Mouse (Mus musculus) forebrain, embryonic 11.5 days (tissue): ENCODE data around the gene Bmx. TPM values are rescaled to one million over a fixed set of nuclear protein-coding genes. Genes with fewer than 3 reads are reported as not detected.

Experiments
- ATAC-seq: fragments of 200-750 bp; cut with Nextera tagmentation; replicated peaks from 2 replicates; pipeline ENCODE4 v1.8.0; 2017; ENCODE audit warnings: moderate TSS enrichment; ENCODE audit not compliant: low FRiP score
- DNase-seq: peaks from one replicate; pipeline ENCODE4 v3.0.0-alpha.2; 2017; ENCODE audit warnings: low spot score
- H3K27ac ChIP-seq: fragments of 300-500 bp; sonication (generic); 2 replicates; pipeline ENCODE4 v1.5.1; 2014; ENCODE audit warnings: low read depth, low read length
- H3K27me3 ChIP-seq: fragments of 300-500 bp; sonication (generic); 2 replicates; pipeline ENCODE4 v1.6.1; 2014; ENCODE audit warnings: mild to moderate bottlenecking, low read length, mixed read lengths; ENCODE audit not compliant: control insufficient read depth, insufficient read depth
- H3K36me3 ChIP-seq: fragments of 300-500 bp; sonication (generic); 2 replicates; pipeline ENCODE4 v1.6.1; 2014; ENCODE audit warnings: mild to moderate bottlenecking, low read length, moderate library complexity, mixed read lengths; ENCODE audit not compliant: control insufficient read depth, insufficient read depth
- H3K4me1 ChIP-seq: fragments of 300-500 bp; sonication (generic); replicated peaks from 2 replicates; pipeline ENCODE4 v1.6.1; 2014; ENCODE audit warnings: low read length, mixed read lengths; ENCODE audit not compliant: control insufficient read depth, insufficient read depth
- H3K4me2 ChIP-seq: fragments of 300-500 bp; sonication (generic); 2 replicates; pipeline ENCODE4 v1.6.1; 2014; ENCODE audit warnings: low read depth, mild to moderate bottlenecking, low read length, moderate library complexity, mixed read lengths; ENCODE audit not compliant: severe bottlenecking
- H3K4me3 ChIP-seq: fragments of 300-500 bp; sonication (generic); 2 replicates; pipeline ENCODE4 v1.5.1; 2014; ENCODE audit warnings: low read depth, low read length
- H3K9ac ChIP-seq: fragments of 300-500 bp; sonication (generic); 2 replicates; pipeline ENCODE4 v1.6.1; 2014; ENCODE audit warnings: low read length
- H3K9me3 ChIP-seq: fragments of 300-500 bp; sonication (generic); 2 replicates; pipeline ENCODE4 v1.6.1; 2016; ENCODE audit warnings: low read length, mixed read lengths; ENCODE audit not compliant: control insufficient read depth
- WGBS: fragments of 180-500 bp; shearing (Covaris S2); extraction: QIAGEN DNeasy Blood & Tissue Kit; methylation state at CpG from one replicate; pipeline ENCODE4 v1.1.7; 2014; 5-methylcytosine and 5-hydroxymethylcytosine counted together
- polyA plus RNA-seq: library from polyadenylated mRNA; unstranded; fragments of >200 nt; fragmentation: Nextera tagmentation; extraction: Ambion mirVana; gene quantifications from 2 replicates; pipeline ENCODE4 v1.2.1, GENCODE M21; 2014

Bmx gene
- polyA plus RNA-seq, 1 experiment from 2014 or later: 0.28 TPM

GRCm38 (mm10) chrX:164197679-164198078 is 60.3 kb downstream of the Bmx start:
- DNase-seq: no peak
- 90% methylated on average over 2 of the region's 2 CpGs for WGBS
- no peak overlapping the region for H3K27ac ChIP-seq
- peaks cover 2% of the 10 kb centered on the region; the same call in 1 of the 2 replicates for H3K27me3 ChIP-seq
- no peaks in the 10 kb centered on the region for H3K4me1 ChIP-seq
- no peaks in the 10 kb centered on the region for H3K9me3 ChIP-seq
- no peak for ATAC-seq
- no peak overlapping the region for H3K4me2 ChIP-seq
- no peak overlapping the region for H3K9ac ChIP-seq
- no peaks in the 10 kb centered on the region for H3K36me3 ChIP-seq
- H3K4me3 ChIP-seq: no peak overlapping the region

- Histone ChIP-seq H3K27ac (no peak overlapping the region), H3K4me2 (no peak overlapping the region), H3K4me1 (no peaks in the 10 kb centered on the region), H3K9me3 (no peaks in the 10 kb centered on the region), H3K9ac (no peak overlapping the region), H3K4me3 (no peak overlapping the region), H3K36me3 (no peaks in the 10 kb centered on the region), H3K27me3 (peaks cover 4% of the 10 kb centered on the region; the same call in 1 of the 2 replicates)
- DNase-seq (no peak), ATAC-seq (no peak)
Measured at GRCm38 (mm10) chrX:164189880-164190279, 68.1 kb downstream of the Bmx start.

GRCm38 (mm10) chrX:164183844-164184243 is 74.1 kb downstream of the Bmx start:
- Histone ChIP-seq H3K4me3 (no peak overlapping the region), H3K9me3 (no peaks in the 10 kb centered on the region), H3K36me3 (no peaks in the 10 kb centered on the region), H3K27me3 (peaks cover 2% of the 10 kb centered on the region; the same call in 1 of the 2 replicates), H3K4me2 (no peak overlapping the region), H3K27ac (no peak overlapping the region), H3K4me1 (no peaks in the 10 kb centered on the region), H3K9ac (no peak overlapping the region)
- ATAC-seq: no peak
- peak; percentile 51 for DNase-seq
- 41% methylated on average over 3 of the region's 3 CpGs for WGBS

GRCm38 (mm10) chrX:164179746-164180145 is 78.2 kb downstream of the Bmx start:
- ATAC-seq: peak; percentile 39; the same call in 1 of the 2 replicates
- no peaks in the 10 kb centered on the region for H3K9me3 ChIP-seq
- peak; percentile 50 for DNase-seq
- 18% methylated on average over 3 of the region's 3 CpGs for WGBS
- H3K36me3 ChIP-seq: no peaks in the 10 kb centered on the region
- H3K4me2 ChIP-seq: no peak overlapping the region
- H3K27ac ChIP-seq: no peak overlapping the region
- H3K9ac ChIP-seq: no peak overlapping the region
- H3K27me3 ChIP-seq: peaks cover 2% of the 10 kb centered on the region; the same call in 1 of the 2 replicates
- H3K4me3 ChIP-seq: no peak overlapping the region
- H3K4me1 ChIP-seq: no peaks in the 10 kb centered on the region

- WGBS: 84% methylated on average over 2 of the region's 2 CpGs
- H3K27me3 ChIP-seq: peaks cover 2% of the 10 kb centered on the region; the same call in 1 of the 2 replicates
- no peak for ATAC-seq
Measured at GRCm38 (mm10) chrX:164178856-164179255, 79.1 kb downstream of the Bmx start.

GRCm38 (mm10) chrX:164175780-164176179 is 82.2 kb downstream of the Bmx start:
- H3K4me3 ChIP-seq: no peak overlapping the region
- H3K9me3 ChIP-seq: no peaks in the 10 kb centered on the region
- peaks cover 2% of the 10 kb centered on the region; the same call in 1 of the 2 replicates for H3K27me3 ChIP-seq
- 66% methylated on average over 2 of the region's 2 CpGs for WGBS
- DNase-seq: no peak
- no peak overlapping the region for H3K4me2 ChIP-seq
- no peaks in the 10 kb centered on the region for H3K36me3 ChIP-seq
- no peak overlapping the region for H3K27ac ChIP-seq
- ATAC-seq: no peak
- H3K4me1 ChIP-seq: no peaks in the 10 kb centered on the region
- H3K9ac ChIP-seq: no peak overlapping the region

More at GRCm38 (mm10) chrX:164178856-164179255, 79.1 kb downstream of the Bmx start:
- H3K4me3 ChIP-seq: no peak overlapping the region
- H3K9ac ChIP-seq: no peak overlapping the region
- no peaks in the 10 kb centered on the region for H3K9me3 ChIP-seq
- no peak overlapping the region for H3K27ac ChIP-seq
- H3K4me2 ChIP-seq: no peak overlapping the region
- no peak for DNase-seq
- no peaks in the 10 kb centered on the region for H3K4me1 ChIP-seq
- no peaks in the 10 kb centered on the region for H3K36me3 ChIP-seq

GRCm38 (mm10) chrX:164175311-164175710 is 82.7 kb downstream of the Bmx start:
- Histone ChIP-seq H3K36me3 (no peaks in the 10 kb centered on the region), H3K9ac (no peak overlapping the region), H3K27me3 (peaks cover 2% of the 10 kb centered on the region; the same call in 1 of the 2 replicates), H3K4me3 (no peak overlapping the region), H3K4me2 (no peak overlapping the region), H3K27ac (no peak overlapping the region), H3K9me3 (no peaks in the 10 kb centered on the region), H3K4me1 (no peaks in the 10 kb centered on the region)
- DNase-seq (no peak), ATAC-seq (no peak)
- 100% methylated on average over 1 of the region's 1 CpGs for WGBS

- H3K9me3 ChIP-seq: no peaks in the 10 kb centered on the region
- H3K36me3 ChIP-seq: no peaks in the 10 kb centered on the region
- no peak overlapping the region for H3K27ac ChIP-seq
- no peak overlapping the region for H3K9ac ChIP-seq
- DNase-seq: no peak
- WGBS: 91% methylated on average over 4 of the region's 4 CpGs
- peaks cover 2% of the 10 kb centered on the region; the same call in 1 of the 2 replicates for H3K27me3 ChIP-seq
- ATAC-seq: no peak
- no peak overlapping the region for H3K4me2 ChIP-seq
- H3K4me3 ChIP-seq: no peak overlapping the region
- no peaks in the 10 kb centered on the region for H3K4me1 ChIP-seq
Measured at GRCm38 (mm10) chrX:164173880-164174279, 84.1 kb downstream of the Bmx start.

- H3K4me2 ChIP-seq: no peak overlapping the region
- H3K36me3 ChIP-seq: no peaks in the 10 kb centered on the region
- no peak overlapping the region for H3K9ac ChIP-seq
- H3K4me3 ChIP-seq: no peak overlapping the region
- no peaks in the 10 kb centered on the region for H3K27me3 ChIP-seq
- ATAC-seq: no peak
- H3K9me3 ChIP-seq: no peaks in the 10 kb centered on the region
- whole genome bisulfite sequencing: 80% methylated on average over 2 of the region's 2 CpGs
- H3K4me1 ChIP-seq: no peaks in the 10 kb centered on the region
- no peak for DNase-seq
- H3K27ac ChIP-seq: no peak overlapping the region
Measured at GRCm38 (mm10) chrX:164171034-164171433, 87.0 kb downstream of the Bmx start.
